Mouse (Mus musculus) liver, embryonic 14.5 days (tissue): Measurements from ENCODE around the gene Lmx1b. TPM values are rescaled to one million over a fixed set of nuclear protein-coding genes. Genes with fewer than 3 reads are reported as not detected.

Experiments used
- ATAC-seq: fragments of 200-750 bp; cut with Nextera tagmentation; 2 replicates; pipeline ENCODE4 v1.8.0; 2017; ENCODE audit warnings: moderate number of reproducible peaks, mild to moderate bottlenecking, moderate library complexity; ENCODE audit not compliant: insufficient read depth
- DNase-seq, 3 experiments: peaks; one replicate each; pipeline ENCODE4 v3.0.0-alpha.2; 2012 to 2013; ENCODE audit warnings: low read depth in 3 of 3, low spot score in 3 of 3
- H3K27ac ChIP-seq: fragments of 300-500 bp; sonication (generic); 2 replicates; pipeline ENCODE4 v1.5.1; 2014; ENCODE audit warnings: moderate library complexity, mild to moderate bottlenecking, control low read depth, inconsistent platforms
- H3K27me3 ChIP-seq: fragments of 300-500 bp; sonication (generic); 2 replicates; pipeline ENCODE4 v1.6.1; 2014; ENCODE audit warnings: mild to moderate bottlenecking, low read length, moderate library complexity; ENCODE audit not compliant: control insufficient read depth, insufficient read depth
- H3K36me3 ChIP-seq: fragments of 300-500 bp; sonication (generic); replicated peaks from 2 replicates; pipeline ENCODE4 v1.6.1; 2014; ENCODE audit warnings: low read depth; ENCODE audit not compliant: control insufficient read depth, insufficient read depth
- H3K4me1 ChIP-seq, 2 experiments: fragments of 200-500 bp in 1 of 2; fragments of 300-500 bp in 1 of 2; sonication (generic) in 1 of 2; replicated peaks; 2 replicates each; pipeline ENCODE4 v1.6.1; 2012 to 2014; ENCODE audit warnings: antibody characterized with exemption in 1 of 2, inconsistent platforms in 1 of 2, low read length in 1 of 2; ENCODE audit not compliant: control insufficient read depth in 2 of 2, insufficient read depth in 2 of 2
- H3K4me2 ChIP-seq: fragments of 300-500 bp; sonication (generic); 2 replicates; pipeline ENCODE4 v1.6.1; 2014; ENCODE audit warnings: low read depth, mild to moderate bottlenecking, control low read depth, moderate library complexity
- H3K4me3 ChIP-seq, 2 experiments: fragments of 200-500 bp in 1 of 2; fragments of 300-500 bp in 1 of 2; sonication (generic) in 1 of 2; 2 replicates each; pipeline ENCODE4 v1.5.1; 2012 to 2014; ENCODE audit warnings: low read depth in 2 of 2, low read length in 2 of 2, mild to moderate bottlenecking in 2 of 2, control low read depth in 1 of 2, inconsistent platforms in 1 of 2, moderate library complexity in 1 of 2; ENCODE audit not compliant: insufficient read depth in 1 of 2
- H3K9ac ChIP-seq: fragments of 300-500 bp; sonication (generic); replicated peaks from 2 replicates; pipeline ENCODE4 v1.6.1; 2014; ENCODE audit warnings: mild to moderate bottlenecking, control low read depth, moderate library complexity
- H3K9me3 ChIP-seq: fragments of 300-500 bp; sonication (generic); 2 replicates; pipeline ENCODE4 v1.6.1; 2016; ENCODE audit warnings: low read length, mixed read lengths; ENCODE audit not compliant: control insufficient read depth
- CTCF ChIP-seq: IDR thresholded peaks from 2 replicates; pipeline ENCODE4 v1.5.1; 2016; ENCODE audit warnings: antibody characterized with exemption, low read depth, control low read depth
- EP300 ChIP-seq: IDR thresholded peaks from 2 replicates; pipeline ENCODE4 v1.6.1; 2016; ENCODE audit warnings: antibody characterized with exemption, low read depth
- WGBS: fragments of 180-500 bp; shearing (Covaris S2); extraction: QIAGEN DNeasy Blood & Tissue Kit; methylation state at CpG from one replicate; pipeline ENCODE4 v1.1.7; 2014; ENCODE audit not compliant: insufficient replicate concordance; 5-methylcytosine and 5-hydroxymethylcytosine counted together
- polyA plus RNA-seq, 2 experiments: library from polyadenylated mRNA; depleted of rRNA in 1 of 2; stranded (reverse) in 1 of 2; unstranded in 1 of 2; fragments of >200 nt; fragmentation: Nextera tagmentation in 1 of 2; extraction: Ambion mirVana in 1 of 2; gene quantifications; 2 replicates each; pipeline versions ENCODE4 v1.2.1 to v1.2.3; 2012 to 2014

Gene Lmx1b
- polyA plus RNA-seq, 2 experiments: 0.06 TPM; not detected in 1

DNA sequence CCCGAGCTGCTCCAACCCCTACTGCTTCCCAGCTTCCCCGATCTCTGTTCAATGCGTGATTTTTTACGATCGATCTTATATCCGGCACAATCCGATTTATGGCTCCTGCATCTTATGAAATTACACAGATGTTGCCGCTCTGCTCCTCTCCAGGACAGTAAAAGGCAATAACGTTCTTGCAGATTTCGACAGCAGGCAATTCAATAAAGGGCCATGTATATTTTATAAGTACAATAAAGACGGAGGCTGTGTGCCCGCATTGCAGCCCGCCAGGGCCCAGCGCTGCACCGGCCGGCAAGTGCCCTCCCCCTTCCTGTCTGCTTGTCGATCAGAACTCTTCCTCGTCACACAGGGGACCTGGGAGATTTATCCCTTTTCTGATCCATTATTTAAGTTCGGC lies 124.5 kb downstream of the Lmx1b start:
- no peaks in the 10 kb centered on the region for H3K36me3 ChIP-seq
- no peaks in the 10 kb centered on the region for H3K9me3 ChIP-seq
- no peak overlapping the region for H3K9ac ChIP-seq
- no peak overlapping the region for H3K4me2 ChIP-seq
- DNase-seq (no peak), ATAC-seq (no peak)
- no peak for TF ChIP-seq CTCF
- TF ChIP-seq EP300: no peak
- H3K4me1 ChIP-seq: no peaks in the 10 kb centered on the region
- no peaks in the 10 kb centered on the region for H3K27me3 ChIP-seq
- H3K27ac ChIP-seq: no peak overlapping the region
- H3K4me3 ChIP-seq: no peak overlapping the region
- 58% methylated on average over 19 of the region's 19 CpGs for WGBS

DNA sequence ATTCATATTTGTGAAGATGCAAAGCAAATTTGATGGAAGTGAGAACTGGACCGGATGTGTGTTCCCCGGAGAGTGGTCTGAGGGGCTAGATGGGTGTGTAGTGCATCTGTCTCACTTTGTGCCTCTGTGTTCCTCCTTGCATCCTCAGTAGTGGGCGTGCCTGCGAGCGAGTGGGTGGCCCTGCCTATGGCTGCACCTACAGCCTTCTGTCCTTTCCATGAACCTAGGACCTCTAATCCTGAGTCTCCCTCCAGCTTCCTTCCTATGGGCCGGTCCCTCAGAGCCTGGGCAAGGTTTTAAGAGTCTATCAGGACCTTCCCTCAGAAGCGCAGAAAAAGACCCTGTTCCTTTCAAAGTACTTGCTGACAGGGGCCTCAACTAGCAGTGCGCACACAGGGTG lies 124.9 kb downstream of the Lmx1b start:
- H3K36me3 ChIP-seq: no peaks in the 10 kb centered on the region
- 66% methylated on average over 8 of the region's 8 CpGs for WGBS
- TF ChIP-seq EP300: no peak
- TF ChIP-seq CTCF: no peak
- H3K4me2 ChIP-seq: no peak overlapping the region
- ATAC-seq: no peak
- no peak for DNase-seq
- H3K27ac ChIP-seq: no peak overlapping the region
- H3K9ac ChIP-seq: no peak overlapping the region
- H3K9me3 ChIP-seq: no peaks in the 10 kb centered on the region
- H3K4me1 ChIP-seq: no peaks in the 10 kb centered on the region
- no peak overlapping the region for H3K4me3 ChIP-seq
- no peaks in the 10 kb centered on the region for H3K27me3 ChIP-seq

Other genes with a start within 250 kb of the Lmx1b start
- 3.7 and 3.9 TPM in 2 replicates for gene Zbtb34, start 209.2 kb downstream of the Lmx1b start, polyA plus RNA-seq (2012; rRNA removed)
- gene Zbtb34, start 209.2 kb downstream of the Lmx1b start, polyA plus RNA-seq (2014; fragmentation: Nextera tagmentation; extraction: Ambion mirVana): 1.3 and 1.8 TPM in 2 replicates
- gene Zbtb43, start 172.0 kb downstream of the Lmx1b start, polyA plus RNA-seq (2012; rRNA removed): 3.8 and 4.0 TPM in 2 replicates
- gene Zbtb43, start 172.0 kb downstream of the Lmx1b start, polyA plus RNA-seq (2014; fragmentation: Nextera tagmentation; extraction: Ambion mirVana): 5.3 and 6.1 TPM in 2 replicates
- gene Mvb12b, start 247.4 kb upstream of the Lmx1b start, polyA plus RNA-seq (2012; rRNA removed): 6.6 and 6.9 TPM in 2 replicates
- 8.3 and 11.3 TPM in 2 replicates for gene Mvb12b, start 247.4 kb upstream of the Lmx1b start, polyA plus RNA-seq (2014; fragmentation: Nextera tagmentation; extraction: Ambion mirVana)